Mouse (Mus musculus): ENCODE measurements around the gene Tcp11l2.

Gene Tcp11l2

DNA sequence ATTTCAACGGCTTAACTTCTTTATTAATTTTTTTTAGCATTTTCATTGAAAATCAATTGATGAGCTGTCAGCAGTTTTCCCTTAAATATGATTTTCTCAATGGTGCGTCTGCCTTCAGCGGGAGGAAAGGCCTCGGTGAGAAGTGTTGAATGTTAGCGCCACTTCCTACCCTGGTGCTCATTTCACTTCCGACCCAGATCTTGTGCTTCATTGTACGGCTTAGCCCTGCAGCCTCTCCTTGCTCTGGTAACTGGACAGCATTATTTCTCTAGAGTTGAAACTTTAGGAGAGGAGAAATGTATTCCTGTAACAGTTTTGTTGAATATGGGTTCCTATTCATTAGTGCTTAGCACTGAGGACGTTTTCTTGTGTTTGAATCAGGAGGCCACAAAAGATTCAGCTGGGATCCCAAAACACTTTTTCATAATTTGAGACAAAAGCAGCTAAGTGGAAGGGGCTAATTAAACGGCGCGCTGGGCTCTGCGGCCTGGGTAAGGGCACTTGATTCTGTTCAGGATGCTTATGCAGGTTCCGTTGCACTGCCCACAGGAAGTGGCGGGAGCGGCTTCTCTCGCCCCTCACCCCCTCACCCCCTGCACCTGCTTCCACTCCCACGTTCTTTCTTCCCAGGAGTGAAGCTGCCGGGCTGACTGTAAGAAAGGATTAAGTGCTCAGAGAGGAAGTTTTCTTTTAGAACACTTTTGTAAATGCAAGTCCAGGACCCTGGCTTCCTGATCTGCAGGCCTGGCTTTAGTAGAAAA, 81.8 kb downstream of the Tcp11l2 start:
- DNase-seq, result no peak

DNA sequence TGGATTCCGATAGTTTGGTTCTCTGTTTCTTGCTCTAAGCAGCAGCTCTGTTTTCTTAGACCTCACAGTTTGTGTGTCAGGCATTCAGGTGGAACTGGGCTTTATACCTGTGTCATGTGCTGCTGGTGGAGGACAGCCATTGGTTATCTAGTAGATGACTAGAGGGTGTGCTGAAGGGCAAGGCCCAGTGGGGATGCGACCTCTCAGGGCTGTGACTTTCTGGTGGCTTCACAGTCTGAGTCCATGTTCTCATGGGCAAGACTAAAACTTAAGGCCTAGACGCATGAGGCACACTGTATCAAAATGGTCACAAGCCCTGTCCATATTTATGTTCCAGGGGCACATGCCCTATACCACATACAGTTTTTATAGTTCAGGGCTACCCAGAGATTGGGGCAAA, 82.9 kb downstream of the Tcp11l2 start:
- no peak for DNase-seq

DNA sequence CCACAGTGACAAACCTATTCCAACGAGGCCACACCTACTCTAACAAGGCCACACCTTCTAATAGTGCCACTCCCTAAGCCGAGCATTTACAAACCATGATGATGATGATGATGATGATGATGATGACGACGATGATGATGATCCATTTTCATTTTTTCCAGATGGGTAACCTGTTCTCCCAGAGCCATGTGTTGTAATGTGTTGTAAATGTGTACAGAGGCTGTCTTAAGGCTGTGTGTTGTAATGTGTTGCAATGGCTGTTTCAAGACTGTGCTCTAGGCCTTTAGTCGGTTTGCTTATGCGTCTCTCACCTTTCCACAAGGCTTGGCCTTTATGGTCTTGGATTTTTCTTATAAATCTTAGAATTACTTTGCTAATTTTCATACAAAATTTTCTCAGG, 85.7 kb downstream of the Tcp11l2 start:
- DNase-seq, result no peak

Data from cerebellum, adult 11-12 months (tissue).